Mouse (Mus musculus): ENCODE measurements around the gene Rec8. TPM values are rescaled to one million over a fixed set of nuclear protein-coding genes. Genes with fewer than 3 reads are reported as not detected.

The Rec8 gene
- total RNA-seq, 2 experiments from 2014 or later: 1.2 to 2.7 TPM

- DNase-seq (ENCODE audit: extremely low spot score in 1 of 2, low spot score in 1 of 2): peak in 1 of 2 experiments; percentile 74
Observed at GRCm38 (mm10) chr14:55591331-55591891, 26.4 kb upstream of the Rec8 start, which contains the start of gene Rnf31. Gene Rnf31, plus strand, starts transcription at chr14:55591708.

- DNase-seq (ENCODE audit: extremely low spot score in 1 of 2, low spot score in 1 of 2): no peak
Observed at GRCm38 (mm10) chr14:55592226-55592625, 25.6 kb upstream of the Rec8 start.

GRCm38 (mm10) chr14:55596036-55596690 lies 21.7 kb upstream of the Rec8 start:
- DNase-seq (ENCODE audit: extremely low spot score in 1 of 2, low spot score in 1 of 2): no peak

- no peak for DNase-seq (ENCODE audit: extremely low spot score in 1 of 2, low spot score in 1 of 2)
Observed at GRCm38 (mm10) chr14:55598521-55599390, 19.1 kb upstream of the Rec8 start.

GRCm38 (mm10) chr14:55603271-55603632 lies 14.6 kb upstream of the Rec8 start, which contains the start of gene Irf9:
Gene Irf9, plus strand, starts transcription at chr14:55603571.
- no peak for DNase-seq (ENCODE audit: extremely low spot score in 1 of 2, low spot score in 1 of 2)

GRCm38 (mm10) chr14:55603633-55604576 lies 13.9 kb upstream of the Rec8 start:
- DNase-seq (ENCODE audit: extremely low spot score in 1 of 2, low spot score in 1 of 2): peak; percentile 68 to 75

- no peak for DNase-seq (ENCODE audit: extremely low spot score in 1 of 2, low spot score in 1 of 2)
Observed at GRCm38 (mm10) chr14:55604823-55605222, 13.0 kb upstream of the Rec8 start.

GRCm38 (mm10) chr14:55605743-55606459 lies 11.9 kb upstream of the Rec8 start:
- no peak for DNase-seq (ENCODE audit: extremely low spot score in 1 of 2, low spot score in 1 of 2)

GRCm38 (mm10) chr14:55608339-55608738 lies 9.5 kb upstream of the Rec8 start:
- no peak for DNase-seq (ENCODE audit: extremely low spot score in 1 of 2, low spot score in 1 of 2)

GRCm38 (mm10) chr14:55613346-55613745 lies 4.5 kb upstream of the Rec8 start:
- no peak for DNase-seq (ENCODE audit: extremely low spot score in 1 of 2, low spot score in 1 of 2)

GRCm38 (mm10) chr14:55614565-55615178 lies 3.2 kb upstream of the Rec8 start:
- no peak for DNase-seq (ENCODE audit: extremely low spot score in 1 of 2, low spot score in 1 of 2)

- DNase-seq (ENCODE audit: extremely low spot score in 1 of 2, low spot score in 1 of 2): no peak
Observed at GRCm38 (mm10) chr14:55615876-55616275, 2.0 kb upstream of the Rec8 start.

- no peak for DNase-seq (ENCODE audit: extremely low spot score in 1 of 2, low spot score in 1 of 2)
Observed at GRCm38 (mm10) chr14:55616844-55617243, 993 bp upstream of the Rec8 start.

- no peak for DNase-seq (ENCODE audit: extremely low spot score in 1 of 2, low spot score in 1 of 2)
Observed at GRCm38 (mm10) chr14:55618486-55619195, 804 bp downstream of the Rec8 start.

- no peak for DNase-seq (ENCODE audit: extremely low spot score in 1 of 2, low spot score in 1 of 2)
Observed at GRCm38 (mm10) chr14:55628077-55628827, 10.4 kb downstream of the Rec8 start.

GRCm38 (mm10) chr14:55629312-55629711 lies 11.5 kb downstream of the Rec8 start:
- DNase-seq (ENCODE audit: extremely low spot score in 1 of 2, low spot score in 1 of 2): peak in 1 of 2 experiments; percentile 66

GRCm38 (mm10) chr14:55634874-55635522 lies 17.2 kb downstream of the Rec8 start:
- DNase-seq (ENCODE audit: extremely low spot score in 1 of 2, low spot score in 1 of 2): peak in 1 of 2 experiments; percentile 24

All from layer of hippocampus, postnatal 25 days (tissue).